Mouse (Mus musculus) ES-E14 (cell line): ENCODE results near the gene Ddx20.

Experiments used
- HCFC1 ChIP-seq: IDR thresholded peaks from 2 replicates; pipeline ENCODE4 v1.6.1; 2012; ENCODE audit warnings: low read length, inconsistent platforms, borderline replicate concordance; ENCODE audit not compliant: insufficient read depth
- MAFK ChIP-seq: IDR thresholded peaks from 2 replicates; pipeline ENCODE4 v1.6.1; 2014; ENCODE audit warnings: mild to moderate bottlenecking, low read depth, low read length, inconsistent platforms; ENCODE audit not compliant: insufficient read depth

- peak; percentile 82 for TF ChIP-seq HCFC1
- TF ChIP-seq MAFK, result no peak
Observed at GRCm38 (mm10) chr3:105687324-105688060, at the start of gene Ddx20.
